Mouse (Mus musculus) megakaryocyte, embryonic 14.5 days (primary cell): ENCODE results near the gene Ttc7b. TPM values are rescaled to one million over a fixed set of nuclear protein-coding genes. Genes with fewer than 3 reads are reported as not detected.

Experiments used
- H3K27me3 ChIP-seq: replicated peaks from 2 replicates; pipeline ENCODE3; 2012; ENCODE audit warnings: inconsistent platforms
- H3K36me3 ChIP-seq: replicated peaks from 2 replicates; pipeline ENCODE3; 2012; ENCODE audit warnings: low read length, inconsistent platforms, mixed read lengths
- H3K4me1 ChIP-seq: 2 replicates; pipeline ENCODE4 v1.6.1; 2012; ENCODE audit warnings: inconsistent platforms
- H3K4me3 ChIP-seq: replicated peaks from 2 replicates; pipeline ENCODE3; 2012; ENCODE audit warnings: moderate library complexity, mild to moderate bottlenecking, inconsistent platforms
- H3K9me3 ChIP-seq: 2 replicates; pipeline ENCODE4 v1.6.1; 2012; ENCODE audit warnings: inconsistent platforms
- FLI1 ChIP-seq: IDR thresholded peaks from 2 replicates; pipeline ENCODE4 v1.6.1; 2012; ENCODE audit warnings: low read length, inconsistent platforms, mixed read lengths
- GATA1 ChIP-seq: IDR thresholded peaks from 3 replicates; pipeline ENCODE4 v1.6.1; 2012; ENCODE audit warnings: mixed read lengths, low read length, inconsistent platforms, borderline replicate concordance
- polyA plus RNA-seq: library from polyadenylated mRNA; stranded (reverse); fragments of >175 nt; gene quantifications from 2 replicates; pipeline ENCODE4 v1.2.3, GENCODE M21; 2012; ENCODE audit warnings: low replicate concordance; ENCODE audit not compliant: insufficient read depth

Gene Ttc7b
- polyA plus RNA-seq, 1 experiment = 170 TPM

GRCm38 (mm10) chr12:100538445-100539157, 18.0 kb upstream of the Ttc7b start:
- Histone ChIP-seq H3K27me3 (no peaks in the 10 kb centered on the region), H3K4me3 (no peak overlapping the region), H3K4me1 (peaks cover 71% of the 10 kb centered on the region), H3K9me3 (no peaks in the 10 kb centered on the region), H3K36me3 (no peaks in the 10 kb centered on the region)
- TF ChIP-seq GATA1 (no peak), FLI1 (no peak)

- Histone ChIP-seq H3K9me3 (no peaks in the 10 kb centered on the region), H3K4me1 (peaks cover 69% of the 10 kb centered on the region), H3K4me3 (no peak overlapping the region), H3K36me3 (no peaks in the 10 kb centered on the region), H3K27me3 (no peaks in the 10 kb centered on the region)
- TF ChIP-seq FLI1 = no peak
- no peak for TF ChIP-seq GATA1
Observed at GRCm38 (mm10) chr12:100537091-100537490, 16.5 kb upstream of the Ttc7b start.

- Histone ChIP-seq H3K36me3 (peaks cover 10% of the 10 kb centered on the region), H3K4me1 (peaks cover 84% of the 10 kb centered on the region), H3K4me3 (no peak overlapping the region), H3K9me3 (peaks cover 6% of the 10 kb centered on the region), H3K27me3 (no peaks in the 10 kb centered on the region)
- TF ChIP-seq GATA1 (no peak), FLI1 (no peak)
Observed at GRCm38 (mm10) chr12:100535028-100535427, 14.4 kb upstream of the Ttc7b start.

- Histone ChIP-seq H3K4me3 (no peak overlapping the region), H3K9me3 (peaks cover 10% of the 10 kb centered on the region), H3K4me1 (peaks cover 87% of the 10 kb centered on the region), H3K36me3 (peaks cover 13% of the 10 kb centered on the region), H3K27me3 (no peaks in the 10 kb centered on the region)
- TF ChIP-seq FLI1 (no peak), GATA1 (no peak)
Observed at GRCm38 (mm10) chr12:100534028-100534427, 13.4 kb upstream of the Ttc7b start.

GRCm38 (mm10) chr12:100533209-100533608, 12.6 kb upstream of the Ttc7b start:
- Histone ChIP-seq H3K9me3 (peaks cover 10% of the 10 kb centered on the region), H3K4me1 (peaks cover 87% of the 10 kb centered on the region), H3K27me3 (no peaks in the 10 kb centered on the region), H3K36me3 (peaks cover 13% of the 10 kb centered on the region), H3K4me3 (no peak overlapping the region)
- TF ChIP-seq GATA1 = no peak
- no peak for TF ChIP-seq FLI1

- Histone ChIP-seq H3K36me3 (peaks cover 13% of the 10 kb centered on the region), H3K4me1 (peaks cover 88% of the 10 kb centered on the region), H3K9me3 (peaks cover 10% of the 10 kb centered on the region), H3K27me3 (no peaks in the 10 kb centered on the region), H3K4me3 (no peak overlapping the region)
- TF ChIP-seq FLI1 = no peak
- TF ChIP-seq GATA1 = no peak
Observed at GRCm38 (mm10) chr12:100531740-100532139, 11.1 kb upstream of the Ttc7b start.

GRCm38 (mm10) chr12:100530871-100531270, 10.2 kb upstream of the Ttc7b start:
- Histone ChIP-seq H3K36me3 (peaks cover 13% of the 10 kb centered on the region), H3K9me3 (peaks cover 10% of the 10 kb centered on the region), H3K4me1 (peaks cover 88% of the 10 kb centered on the region), H3K4me3 (no peak overlapping the region), H3K27me3 (no peaks in the 10 kb centered on the region)
- TF ChIP-seq GATA1 (no peak; the same call in 2 of the 3 replicates), FLI1 (no peak)

GRCm38 (mm10) chr12:100529651-100530050, 9.0 kb upstream of the Ttc7b start:
- Histone ChIP-seq H3K27me3 (no peaks in the 10 kb centered on the region), H3K4me3 (no peak overlapping the region), H3K9me3 (peaks cover 10% of the 10 kb centered on the region), H3K36me3 (peaks cover 13% of the 10 kb centered on the region), H3K4me1 (peaks cover 96% of the 10 kb centered on the region)
- TF ChIP-seq GATA1 (no peak), FLI1 (no peak)

GRCm38 (mm10) chr12:100529172-100529571, 8.5 kb upstream of the Ttc7b start:
- H3K36me3 ChIP-seq = peaks cover 13% of the 10 kb centered on the region
- no peaks in the 10 kb centered on the region for H3K27me3 ChIP-seq
- H3K4me1 ChIP-seq = peaks cover 91% of the 10 kb centered on the region
- H3K4me3 ChIP-seq = no peak overlapping the region
- peaks cover 10% of the 10 kb centered on the region for H3K9me3 ChIP-seq
- TF ChIP-seq GATA1 (no peak), FLI1 (no peak)

GRCm38 (mm10) chr12:100528246-100528645, 7.6 kb upstream of the Ttc7b start:
- Histone ChIP-seq H3K9me3 (peaks cover 14% of the 10 kb centered on the region), H3K27me3 (no peaks in the 10 kb centered on the region), H3K36me3 (peaks cover 18% of the 10 kb centered on the region), H3K4me1 (peaks cover 85% of the 10 kb centered on the region), H3K4me3 (peak overlapping the region; percentile 80)
- TF ChIP-seq GATA1 (no peak), FLI1 (no peak)
